Mouse (Mus musculus): ENCODE data around the gene Capzb. TPM values are rescaled to one million over a fixed set of nuclear protein-coding genes. Genes with fewer than 3 reads are reported as not detected.

Capzb gene
- polyA plus RNA-seq, 1 experiment from 2014 or later: 364 TPM

DNA sequence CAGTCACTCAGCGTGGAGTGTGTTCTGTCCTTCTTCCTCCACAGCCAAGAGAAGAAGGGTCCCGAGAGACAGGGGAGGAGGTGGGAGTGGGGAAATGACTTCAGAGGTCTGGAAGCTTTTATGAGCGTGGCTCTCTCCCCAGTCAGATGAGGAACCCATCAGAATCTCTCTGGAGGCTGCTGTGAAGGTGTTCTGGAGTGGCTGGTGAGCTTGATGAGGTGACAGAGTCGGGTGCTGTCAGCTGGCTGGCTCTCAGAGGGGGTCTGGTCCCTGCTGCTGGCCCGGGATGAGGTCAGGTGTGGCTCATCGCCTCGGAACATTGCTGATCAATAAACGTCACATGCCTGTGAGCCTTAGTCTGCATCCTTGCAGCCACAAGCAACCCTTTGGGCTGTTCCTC lies 25.6 kb upstream of the Capzb start:
- ATAC-seq (ENCODE audit: low read depth): no peak
- WGBS: 70% methylated on average over 8 of the region's 8 CpGs

DNA sequence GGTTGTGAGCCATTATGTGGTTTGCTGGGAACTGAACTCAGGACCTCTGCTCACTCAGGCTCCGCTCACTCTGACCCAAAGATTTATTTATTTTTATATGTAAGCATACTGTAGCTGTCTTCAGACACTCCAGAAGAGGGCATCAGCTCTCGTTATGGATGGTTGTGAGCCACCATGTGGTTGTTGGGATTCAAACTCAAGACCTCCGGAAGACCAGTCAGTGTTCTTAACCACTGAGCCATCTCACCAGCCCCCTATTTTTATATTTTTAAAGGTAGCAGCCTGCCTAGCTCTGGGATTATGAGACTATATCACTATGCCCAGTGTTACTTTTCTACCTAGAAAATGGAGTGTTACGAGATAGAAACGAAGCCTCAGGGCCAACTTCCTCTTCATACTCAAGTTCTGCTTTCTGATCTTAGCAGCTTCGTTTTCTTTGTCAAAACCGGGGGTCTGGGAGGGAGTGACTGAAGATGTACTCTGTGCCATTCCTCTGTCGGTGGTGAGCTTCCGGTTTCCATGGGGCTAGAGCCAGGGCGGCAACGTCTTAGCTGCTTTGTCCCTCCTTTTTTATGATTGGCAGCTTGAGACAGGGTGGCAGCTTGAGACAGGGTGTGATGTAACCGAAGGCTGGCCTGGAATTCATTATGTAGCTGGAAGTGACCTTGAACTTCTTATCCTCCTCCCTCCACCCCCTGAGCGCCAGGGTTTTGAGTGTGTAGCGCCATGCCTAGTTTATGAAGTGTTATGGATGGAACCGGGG lies 23.5 kb upstream of the Capzb start:
- Histone ChIP-seq H3K4me2 (no peak overlapping the region), H3K9me3 (no peaks in the 10 kb centered on the region), H3K4me3 (no peak overlapping the region), H3K36me3 (no peaks in the 10 kb centered on the region), H3K27ac (replicated peaks) (no peak overlapping the region), H3K9ac (no peak overlapping the region), H3K4me1 (replicated peaks) (no peaks in the 10 kb centered on the region), H3K27me3 (no peaks in the 10 kb centered on the region)
- ATAC-seq (ENCODE audit: low read depth): no peak
- WGBS: 85% methylated on average over 15 of the region's 15 CpGs

More for the DNA sequence above, 25.6 kb upstream of the Capzb start:
- Histone ChIP-seq H3K27ac (replicated peaks) (no peak overlapping the region), H3K9me3 (no peaks in the 10 kb centered on the region), H3K27me3 (no peaks in the 10 kb centered on the region), H3K4me3 (no peak overlapping the region), H3K9ac (no peak overlapping the region), H3K36me3 (no peaks in the 10 kb centered on the region), H3K4me2 (no peak overlapping the region), H3K4me1 (replicated peaks) (no peaks in the 10 kb centered on the region)

DNA sequence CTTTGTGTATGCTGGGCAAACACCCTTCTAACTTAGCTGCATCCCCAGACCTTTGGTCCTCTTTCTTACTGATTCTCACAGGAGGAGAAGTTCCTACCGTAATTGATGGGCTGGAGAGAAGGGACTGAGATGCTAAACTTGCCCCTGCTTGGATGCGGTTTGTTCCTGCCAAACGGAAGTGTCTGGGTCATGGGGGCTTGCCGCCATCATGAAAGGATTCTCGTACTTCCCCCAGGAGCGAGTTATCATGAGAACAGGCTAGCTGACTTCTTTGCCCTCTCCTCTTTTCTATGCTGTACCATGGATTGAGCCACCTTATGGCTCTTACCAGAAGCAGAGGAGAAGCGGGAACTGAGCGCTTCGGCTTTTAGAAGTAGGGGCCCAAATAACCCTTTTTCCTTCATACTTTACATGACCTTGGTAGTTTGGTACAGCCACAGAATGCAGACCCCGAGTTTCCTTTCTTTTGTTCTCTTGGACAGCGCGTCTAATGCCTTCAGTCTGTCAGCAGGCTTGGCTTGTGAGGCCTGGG lies 22.9 kb upstream of the Capzb start:
- no peak overlapping the region for H3K4me2 ChIP-seq
- 67% methylated on average over 12 of the region's 12 CpGs for WGBS
- H3K9me3 ChIP-seq: no peaks in the 10 kb centered on the region
- no peak overlapping the region for H3K27ac ChIP-seq (replicated peaks)
- no peaks in the 10 kb centered on the region for H3K27me3 ChIP-seq
- ATAC-seq (ENCODE audit: low read depth): no peak
- no peaks in the 10 kb centered on the region for H3K4me1 ChIP-seq (replicated peaks)
- no peak overlapping the region for H3K4me3 ChIP-seq
- H3K9ac ChIP-seq: no peak overlapping the region
- H3K36me3 ChIP-seq: no peaks in the 10 kb centered on the region

DNA sequence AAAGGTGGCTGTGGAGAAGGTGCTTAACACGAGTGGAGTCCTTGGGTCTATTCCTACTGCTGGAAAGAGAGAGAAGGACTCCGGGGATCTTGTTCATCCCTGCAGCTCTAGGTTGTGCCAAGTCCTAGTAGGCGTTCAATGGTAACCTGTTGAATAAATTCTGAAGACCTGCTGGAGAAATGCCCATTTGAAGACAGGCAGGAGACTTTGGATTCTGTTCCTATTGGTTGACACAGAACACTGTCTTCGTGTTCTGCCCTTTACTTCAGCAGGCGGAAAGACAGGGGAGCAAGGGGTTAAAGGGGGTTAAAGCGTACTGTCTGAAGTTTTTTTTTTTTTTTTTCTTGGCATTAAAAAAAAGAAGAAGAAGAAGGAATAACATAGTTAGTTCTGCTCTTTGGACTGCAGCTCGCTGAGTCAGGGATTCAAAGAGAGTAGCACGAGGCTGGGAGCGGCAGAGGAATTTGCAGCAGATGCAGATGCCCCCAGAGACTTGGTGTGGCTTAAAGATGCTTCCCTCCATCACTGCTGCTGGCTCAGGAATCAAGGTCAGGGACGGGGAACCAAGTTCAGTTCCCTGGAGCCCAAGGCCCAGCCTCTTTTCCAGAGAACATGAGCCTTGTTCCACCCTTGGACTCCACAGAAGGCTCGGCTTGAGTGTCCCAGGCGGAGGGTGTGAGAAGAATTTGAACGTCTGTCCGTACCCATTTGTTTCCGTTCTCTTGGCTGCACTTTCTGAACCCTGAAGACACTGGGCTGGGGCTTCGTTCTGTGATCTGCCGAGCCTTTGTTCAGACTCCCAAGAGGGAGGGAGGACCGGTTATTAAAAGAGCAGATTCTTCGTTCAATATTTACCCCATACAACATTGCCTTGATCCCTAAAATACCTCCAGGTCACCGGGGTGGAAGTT lies 17.4 kb upstream of the Capzb start:
- H3K36me3 ChIP-seq: no peaks in the 10 kb centered on the region
- no peak overlapping the region for H3K9ac ChIP-seq
- H3K4me3 ChIP-seq: no peak overlapping the region
- H3K27me3 ChIP-seq: no peaks in the 10 kb centered on the region
- no peak for ATAC-seq (ENCODE audit: low read depth)
- no peaks in the 10 kb centered on the region for H3K4me1 ChIP-seq (replicated peaks)
- H3K9me3 ChIP-seq: 0 out of 2 replicates have a peak, but pooled peaks cover 3% of the 10 kb centered on the region
- WGBS: 60% methylated on average over 20 of the region's 20 CpGs
- H3K4me2 ChIP-seq: no peak overlapping the region
- no peak overlapping the region for H3K27ac ChIP-seq (replicated peaks)

DNA sequence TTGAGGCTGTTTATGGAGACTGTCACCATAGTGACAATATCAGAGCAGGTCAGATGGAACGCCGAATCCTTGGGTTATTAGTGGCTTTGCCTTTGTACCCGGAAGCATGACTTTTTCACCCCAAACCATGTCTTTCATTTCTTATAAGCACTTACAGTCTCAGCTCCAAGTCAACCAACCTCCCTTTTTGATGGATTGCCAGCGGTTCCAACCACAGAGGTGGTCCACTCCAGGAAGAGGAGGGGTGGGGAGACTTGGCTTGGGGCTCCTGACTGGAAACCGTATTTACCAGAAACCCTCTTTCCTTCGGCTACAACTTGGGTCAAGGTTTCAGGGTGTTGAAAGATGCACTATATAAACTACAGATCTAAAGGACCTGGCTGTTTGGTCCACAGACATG lies 16.7 kb upstream of the Capzb start:
- H3K9ac ChIP-seq: no peak overlapping the region
- 70% methylated on average over 6 of the region's 6 CpGs for WGBS
- no peaks in the 10 kb centered on the region for H3K4me1 ChIP-seq (replicated peaks)
- ATAC-seq (ENCODE audit: low read depth): no peak
- no peak overlapping the region for H3K4me3 ChIP-seq
- H3K4me2 ChIP-seq: no peak overlapping the region
- H3K36me3 ChIP-seq: no peaks in the 10 kb centered on the region
- no peak overlapping the region for H3K27ac ChIP-seq (replicated peaks)
- H3K27me3 ChIP-seq: no peaks in the 10 kb centered on the region
- 0 out of 2 replicates have a peak, but pooled peaks cover 3% of the 10 kb centered on the region for H3K9me3 ChIP-seq

DNA sequence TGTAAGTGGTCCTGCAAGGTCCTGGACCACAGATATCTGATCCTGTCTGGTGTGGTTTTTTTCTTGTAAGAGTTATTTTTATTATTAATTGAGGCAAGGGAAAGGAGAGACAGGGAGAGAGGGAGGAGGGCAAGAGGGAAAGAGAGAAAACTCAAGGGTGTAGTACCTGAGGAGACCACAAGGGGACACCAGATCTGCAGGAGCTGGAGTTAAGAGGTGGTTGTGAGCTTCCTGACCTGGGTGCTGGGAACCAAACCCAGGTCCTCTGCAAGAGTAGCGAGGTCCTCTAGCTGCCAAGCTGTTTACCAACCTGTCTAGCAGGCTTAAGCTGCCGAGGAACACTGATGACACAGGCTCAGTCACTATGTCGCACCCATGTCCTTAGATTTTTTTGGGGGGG lies 14.8 kb upstream of the Capzb start:
- Histone ChIP-seq H3K4me3 (no peak overlapping the region), H3K27me3 (no peaks in the 10 kb centered on the region), H3K27ac (replicated peaks) (no peak overlapping the region), H3K36me3 (no peaks in the 10 kb centered on the region), H3K4me1 (replicated peaks) (no peaks in the 10 kb centered on the region), H3K9me3 (0 out of 2 replicates have a peak, but pooled peaks cover 3% of the 10 kb centered on the region), H3K4me2 (no peak overlapping the region), H3K9ac (no peak overlapping the region)
- 94% methylated on average over 3 of the region's 3 CpGs for WGBS
- ATAC-seq (ENCODE audit: low read depth): no peak

DNA sequence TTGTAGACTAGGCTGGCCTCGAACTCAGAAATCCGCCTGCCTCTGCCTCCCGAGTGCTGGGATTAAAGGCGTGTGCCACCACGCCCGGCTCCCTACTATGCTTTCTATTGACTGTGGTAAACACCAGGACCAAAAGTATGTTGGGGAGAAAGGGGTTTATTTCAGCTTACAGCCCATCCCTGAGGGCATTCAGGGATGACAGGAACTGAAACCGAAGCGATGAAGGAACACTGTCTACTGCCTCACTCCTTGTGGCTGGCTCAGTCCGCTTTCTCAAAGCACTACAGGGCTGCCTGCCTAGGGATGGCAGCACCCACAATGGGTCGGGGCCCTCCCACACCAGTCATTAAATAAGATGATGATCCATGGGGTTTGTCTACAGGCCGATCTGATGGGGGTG lies 14.3 kb upstream of the Capzb start:
- H3K4me2 ChIP-seq: no peak overlapping the region
- no peak for ATAC-seq (ENCODE audit: low read depth)
- H3K27ac ChIP-seq (replicated peaks): no peak overlapping the region
- no peaks in the 10 kb centered on the region for H3K4me1 ChIP-seq (replicated peaks)
- H3K4me3 ChIP-seq: no peak overlapping the region
- H3K27me3 ChIP-seq: no peaks in the 10 kb centered on the region
- H3K9me3 ChIP-seq: 0 out of 2 replicates have a peak, but pooled peaks cover 3% of the 10 kb centered on the region
- no peaks in the 10 kb centered on the region for H3K36me3 ChIP-seq
- whole genome bisulfite sequencing: 97% methylated on average over 11 of the region's 11 CpGs
- H3K9ac ChIP-seq: no peak overlapping the region

DNA sequence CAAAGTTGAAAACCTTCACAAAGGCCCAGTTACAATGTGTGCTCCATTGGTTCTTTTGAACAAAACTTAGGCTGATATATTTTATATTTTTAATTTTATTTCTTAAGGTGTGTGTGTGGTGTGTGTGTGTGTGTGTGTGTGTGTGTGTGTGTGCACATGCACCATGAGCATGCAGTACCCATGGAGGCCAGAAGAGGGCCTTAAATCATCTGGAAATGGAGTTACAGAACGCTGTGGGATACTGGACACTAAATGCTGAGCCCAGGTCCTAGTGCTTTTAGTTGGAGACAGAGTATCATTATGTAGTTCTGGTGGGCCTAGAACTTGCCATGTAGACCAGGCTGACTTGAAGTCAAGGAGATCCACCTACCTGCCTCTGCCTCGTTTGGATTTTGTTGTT lies 13.5 kb upstream of the Capzb start:
- H3K27me3 ChIP-seq: no peaks in the 10 kb centered on the region
- no peaks in the 10 kb centered on the region for H3K4me1 ChIP-seq (replicated peaks)
- 63% methylated on average over 2 of the region's 2 CpGs for WGBS

DNA sequence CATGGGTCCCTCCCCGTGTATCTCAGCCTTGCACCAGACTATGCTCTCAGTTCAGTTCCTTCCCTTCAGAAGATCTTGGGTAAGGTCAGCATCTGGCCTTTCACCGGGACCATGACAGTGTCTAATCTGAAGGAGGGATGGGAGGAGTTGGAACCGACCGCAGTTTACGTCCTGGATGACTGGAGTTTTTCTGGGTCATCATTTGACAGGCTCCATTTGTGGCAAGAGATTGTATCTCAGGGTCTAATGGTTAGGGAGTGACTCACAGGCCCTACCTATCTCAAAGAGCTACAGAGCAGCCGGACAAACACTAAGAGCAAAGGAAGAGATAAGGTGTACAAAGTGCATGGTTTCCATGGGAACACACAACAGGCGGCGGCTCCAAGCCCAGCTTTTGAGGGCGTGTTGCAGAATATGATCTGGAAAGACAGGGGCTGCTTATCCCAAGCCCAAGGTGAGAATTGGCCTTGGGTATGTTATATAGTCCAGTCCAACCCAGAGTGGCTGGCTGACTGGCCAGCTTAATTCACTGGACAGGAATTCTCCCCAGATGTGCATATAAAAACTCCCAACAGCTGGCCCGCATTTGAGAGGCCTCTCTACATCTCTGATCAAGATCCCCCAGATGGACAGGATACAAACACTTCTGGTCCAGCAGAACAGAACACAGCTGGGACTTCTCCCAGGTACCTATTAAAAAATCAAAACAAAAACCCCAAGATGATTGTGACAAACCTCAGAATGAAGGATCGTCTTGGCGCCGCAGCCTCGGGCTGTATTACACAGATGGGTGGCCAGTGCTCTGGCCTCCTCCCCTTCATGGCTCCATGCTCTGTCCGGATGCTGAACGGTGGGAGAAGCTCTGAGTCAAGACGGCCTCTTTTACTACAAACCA lies 12.7 kb upstream of the Capzb start:
- no peaks in the 10 kb centered on the region for H3K4me1 ChIP-seq (replicated peaks)
- H3K27me3 ChIP-seq: no peaks in the 10 kb centered on the region
- no peak for ATAC-seq (ENCODE audit: low read depth)
- H3K4me3 ChIP-seq: no peak overlapping the region
- H3K4me2 ChIP-seq: no peak overlapping the region
- H3K36me3 ChIP-seq: no peaks in the 10 kb centered on the region
- no peak overlapping the region for H3K9ac ChIP-seq
- 91% methylated on average over 17 of the region's 17 CpGs for WGBS
- H3K9me3 ChIP-seq: 0 out of 2 replicates have a peak, but pooled peaks cover 3% of the 10 kb centered on the region
- H3K27ac ChIP-seq (replicated peaks): no peak overlapping the region

More for the DNA sequence above, 13.5 kb upstream of the Capzb start:
- no peak overlapping the region for H3K4me3 ChIP-seq
- H3K9ac ChIP-seq: no peak overlapping the region
- H3K9me3 ChIP-seq: 0 out of 2 replicates have a peak, but pooled peaks cover 3% of the 10 kb centered on the region
- no peaks in the 10 kb centered on the region for H3K36me3 ChIP-seq
- no peak overlapping the region for H3K27ac ChIP-seq (replicated peaks)
- H3K4me2 ChIP-seq: no peak overlapping the region
- no peak for ATAC-seq (ENCODE audit: low read depth)

DNA sequence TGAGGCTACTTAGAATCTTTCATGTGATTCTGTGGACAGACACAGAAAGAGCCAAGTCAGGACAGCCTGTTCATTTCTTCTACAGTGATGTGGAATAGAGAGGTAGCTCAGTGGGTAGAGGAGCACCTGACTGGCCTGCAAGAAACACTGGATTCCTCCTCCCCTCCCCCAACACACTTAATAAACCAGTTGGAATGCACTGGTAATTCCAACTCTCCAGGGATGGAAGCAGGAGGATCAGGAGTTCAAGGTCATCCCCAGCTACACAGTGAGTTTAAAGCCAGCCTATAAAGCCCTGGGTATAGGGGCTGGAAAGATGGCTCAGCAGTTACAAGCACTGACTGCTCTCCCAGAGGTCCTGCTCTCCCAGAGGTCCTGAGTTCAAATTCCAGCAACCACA lies 10.2 kb upstream of the Capzb start:
- H3K36me3 ChIP-seq: no peaks in the 10 kb centered on the region

DNA sequence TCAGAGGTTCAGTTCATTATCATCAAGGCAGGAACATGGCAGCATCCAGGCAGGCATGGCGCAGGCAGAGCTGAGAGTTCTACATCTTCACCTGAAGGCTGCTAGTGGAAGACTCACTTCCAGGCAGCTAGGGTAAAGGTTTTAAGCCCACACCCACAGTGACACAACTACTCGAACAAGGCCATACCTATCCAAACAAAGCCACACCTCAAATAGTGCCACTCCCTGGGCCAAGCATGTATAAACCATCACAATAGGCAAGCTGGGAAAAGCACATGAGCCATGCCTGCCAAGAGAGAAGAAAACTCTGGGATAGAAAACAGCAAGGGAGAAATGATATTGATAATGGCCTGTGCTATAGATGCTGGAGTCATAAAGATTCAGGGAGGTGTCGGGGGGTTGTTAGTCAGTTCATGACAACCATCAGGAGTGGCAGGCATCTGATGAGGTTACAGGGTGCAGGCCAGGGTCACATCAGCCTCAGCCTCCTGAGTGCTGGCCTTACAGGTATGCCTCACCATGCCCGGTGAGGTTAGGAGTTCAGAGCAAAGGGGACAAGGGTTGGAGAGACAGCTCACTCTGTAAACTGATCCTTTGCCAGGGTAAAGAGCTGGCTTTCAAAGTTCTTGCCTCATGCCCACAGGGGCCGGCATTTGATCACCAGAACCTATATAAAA lies 6.8 kb upstream of the Capzb start:
- Histone ChIP-seq H3K4me1 (replicated peaks) (peaks cover 4% of the 10 kb centered on the region; the same call in 1 of the 2 replicates), H3K4me3 (no peak overlapping the region), H3K9ac (no peak overlapping the region), H3K27me3 (no peaks in the 10 kb centered on the region), H3K4me2 (no peak overlapping the region), H3K36me3 (no peaks in the 10 kb centered on the region), H3K9me3 (no peaks in the 10 kb centered on the region), H3K27ac (replicated peaks) (no peak overlapping the region)
- 88% methylated on average over 5 of the region's 5 CpGs for WGBS
- no peak for ATAC-seq (ENCODE audit: low read depth)

More for the DNA sequence above, 10.2 kb upstream of the Capzb start:
- Histone ChIP-seq H3K27ac (replicated peaks) (no peak overlapping the region), H3K4me1 (replicated peaks) (no peaks in the 10 kb centered on the region), H3K27me3 (no peaks in the 10 kb centered on the region), H3K9me3 (0 out of 2 replicates have a peak, but pooled peaks cover 3% of the 10 kb centered on the region), H3K4me2 (no peak overlapping the region), H3K4me3 (no peak overlapping the region), H3K9ac (no peak overlapping the region)
- no peak for ATAC-seq (ENCODE audit: low read depth)

Data from neural tube, embryonic 13.5 days (tissue).